Mouse (Mus musculus): Measurements from ENCODE around the gene Gna13. TPM values are rescaled to one million over a fixed set of nuclear protein-coding genes. Genes with fewer than 3 reads are reported as not detected.

Gna13 gene
- polyA plus RNA-seq, 1 experiment, result not detected

GRCm38 (mm10) chr11:109406431-109406830, 43.8 kb downstream of the Gna13 start:
- TF ChIP-seq CTCF (IDR thresholded peaks at IDR 0.05; ENCODE audit: insufficient read depth, low read depth, low read length) (no peak), POLR2A (IDR thresholded peaks at IDR 0.05; ENCODE audit: insufficient read depth, low read depth, low read length) (no peak)
- WGBS, result 90% methylated on average over 5 of the region's 5 CpGs
- H3K4me3 ChIP-seq (ENCODE audit: insufficient read depth, low read depth, low read length), result no peak overlapping the region
- H3K4me1 ChIP-seq (ENCODE audit: control insufficient read depth, insufficient read depth, low read length), result no peaks in the 10 kb centered on the region
- H3K27ac ChIP-seq (ENCODE audit: insufficient read depth, low read depth, low read length), result no peak overlapping the region

GRCm38 (mm10) chr11:109410197-109410980, 47.8 kb downstream of the Gna13 start:
- Histone ChIP-seq H3K27ac (ENCODE audit: insufficient read depth, low read depth, low read length) (no peak overlapping the region), H3K4me1 (ENCODE audit: control insufficient read depth, insufficient read depth, low read length) (peaks cover 3% of the 10 kb centered on the region; the same call in 1 of the 2 replicates), H3K4me3 (ENCODE audit: insufficient read depth, low read depth, low read length) (no peak overlapping the region)
- no peak for TF ChIP-seq CTCF (IDR thresholded peaks at IDR 0.05; ENCODE audit: insufficient read depth, low read depth, low read length)
- TF ChIP-seq POLR2A (IDR thresholded peaks at IDR 0.05; ENCODE audit: insufficient read depth, low read depth, low read length), result no peak
- 91% methylated on average over 15 of the region's 15 CpGs for WGBS

GRCm38 (mm10) chr11:109413617-109414016, 51.0 kb downstream of the Gna13 start, which contains the start of gene 9930022D16Rik:
Gene 9930022D16Rik (plus strand): TSS chr11:109413917.
- TF ChIP-seq POLR2A (IDR thresholded peaks at IDR 0.05; ENCODE audit: insufficient read depth, low read depth, low read length), result no peak
- TF ChIP-seq CTCF (IDR thresholded peaks at IDR 0.05; ENCODE audit: insufficient read depth, low read depth, low read length), result no peak
- 71% methylated on average over 6 of the region's 6 CpGs for WGBS
- Histone ChIP-seq H3K4me1 (ENCODE audit: control insufficient read depth, insufficient read depth, low read length) (peaks cover 3% of the 10 kb centered on the region; the same call in 1 of the 2 replicates), H3K27ac (ENCODE audit: insufficient read depth, low read depth, low read length) (no peak within 1 kb of the TSS), H3K4me3 (ENCODE audit: insufficient read depth, low read depth, low read length) (no peak within 1 kb of the TSS)

DNA sequence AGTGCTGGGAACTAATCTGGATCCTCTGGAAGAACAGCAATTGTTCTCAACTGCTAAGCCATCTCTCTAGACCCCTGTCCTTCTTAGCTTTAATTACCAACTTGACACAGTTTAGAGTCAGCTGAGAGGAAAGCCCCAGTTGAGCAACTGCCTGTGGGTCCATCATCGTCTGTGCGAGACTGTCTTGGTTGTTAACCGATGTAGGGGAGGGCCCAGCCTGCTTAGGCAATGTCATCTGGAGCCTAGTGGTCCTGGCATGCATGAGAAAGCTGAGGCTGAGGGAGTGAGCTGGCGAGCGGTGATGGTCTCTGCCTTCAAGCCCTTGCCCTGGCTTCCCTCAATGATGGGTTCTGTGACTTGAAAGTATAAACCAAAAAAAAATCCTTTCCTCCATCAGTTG, 52.2 kb downstream of the Gna13 start:
- TF ChIP-seq POLR2A (IDR thresholded peaks at IDR 0.05; ENCODE audit: insufficient read depth, low read depth, low read length) (no peak), CTCF (IDR thresholded peaks at IDR 0.05; ENCODE audit: insufficient read depth, low read depth, low read length) (no peak)
- WGBS, result 90% methylated on average over 5 of the region's 5 CpGs
- Histone ChIP-seq H3K4me1 (ENCODE audit: control insufficient read depth, insufficient read depth, low read length) (peaks cover 5% of the 10 kb centered on the region), H3K4me3 (ENCODE audit: insufficient read depth, low read depth, low read length) (no peak overlapping the region), H3K27ac (ENCODE audit: insufficient read depth, low read depth, low read length) (no peak overlapping the region)

- 83% methylated on average over 8 of the region's 8 CpGs for WGBS
- TF ChIP-seq CTCF (IDR thresholded peaks at IDR 0.05; ENCODE audit: insufficient read depth, low read depth, low read length) (no peak), POLR2A (IDR thresholded peaks at IDR 0.05; ENCODE audit: insufficient read depth, low read depth, low read length) (no peak)
- Histone ChIP-seq H3K27ac (ENCODE audit: insufficient read depth, low read depth, low read length) (no peak overlapping the region), H3K4me3 (ENCODE audit: insufficient read depth, low read depth, low read length) (no peak overlapping the region), H3K4me1 (ENCODE audit: control insufficient read depth, insufficient read depth, low read length) (peaks cover 11% of the 10 kb centered on the region)
These were observed 54.2 kb downstream of the Gna13 start for GRCm38 (mm10) chr11:109416709-109417420.

GRCm38 (mm10) chr11:109417472-109418040, 54.9 kb downstream of the Gna13 start:
- no peak overlapping the region for H3K4me3 ChIP-seq (ENCODE audit: insufficient read depth, low read depth, low read length)
- WGBS, result 89% methylated on average over 9 of the region's 9 CpGs
- no peak overlapping the region for H3K27ac ChIP-seq (ENCODE audit: insufficient read depth, low read depth, low read length)
- TF ChIP-seq CTCF (IDR thresholded peaks at IDR 0.05; ENCODE audit: insufficient read depth, low read depth, low read length) (no peak), POLR2A (IDR thresholded peaks at IDR 0.05; ENCODE audit: insufficient read depth, low read depth, low read length) (no peak)
- peaks cover 11% of the 10 kb centered on the region for H3K4me1 ChIP-seq (ENCODE audit: control insufficient read depth, insufficient read depth, low read length)

DNA sequence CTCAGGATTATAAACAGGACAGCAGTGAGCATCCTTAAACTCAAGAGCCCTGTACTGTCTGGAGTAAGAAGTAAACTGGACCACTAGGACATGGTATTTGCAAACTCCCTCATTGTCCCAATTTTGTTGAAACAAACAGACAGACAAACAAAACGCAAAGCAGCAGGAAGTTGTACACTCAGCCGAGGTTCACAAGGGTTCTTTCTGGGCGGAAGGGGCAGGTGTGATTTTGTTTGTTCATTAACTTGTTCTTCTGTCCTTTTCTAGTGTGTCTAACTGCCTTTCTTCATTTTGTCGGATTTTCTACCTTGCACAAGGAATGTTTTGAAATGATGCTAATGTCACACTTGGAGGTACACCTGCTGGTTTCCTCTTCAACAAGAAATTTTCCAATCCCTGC, 56.8 kb downstream of the Gna13 start:
- WGBS, result 60% methylated on average over 4 of the region's 4 CpGs
- H3K27ac ChIP-seq (ENCODE audit: insufficient read depth, low read depth, low read length), result no peak overlapping the region
- no peak overlapping the region for H3K4me3 ChIP-seq (ENCODE audit: insufficient read depth, low read depth, low read length)

GRCm38 (mm10) chr11:109419961-109420566, 57.4 kb downstream of the Gna13 start:
- no peak overlapping the region; the same call in 1 of the 2 replicates for H3K4me3 ChIP-seq (ENCODE audit: insufficient read depth, low read depth, low read length)
- 40% methylated on average over 16 of the region's 16 CpGs for WGBS
- H3K27ac ChIP-seq (ENCODE audit: insufficient read depth, low read depth, low read length), result no peak overlapping the region
- H3K4me1 ChIP-seq (ENCODE audit: control insufficient read depth, insufficient read depth, low read length), result peaks cover 7% of the 10 kb centered on the region
- TF ChIP-seq POLR2A (IDR thresholded peaks at IDR 0.05; ENCODE audit: insufficient read depth, low read depth, low read length) (no peak), CTCF (IDR thresholded peaks at IDR 0.05; ENCODE audit: insufficient read depth, low read depth, low read length) (no peak)

More for the DNA sequence above, 56.8 kb downstream of the Gna13 start:
- no peak for TF ChIP-seq CTCF (IDR thresholded peaks at IDR 0.05; ENCODE audit: insufficient read depth, low read depth, low read length)
- TF ChIP-seq POLR2A (IDR thresholded peaks at IDR 0.05; ENCODE audit: insufficient read depth, low read depth, low read length), result no peak
- H3K4me1 ChIP-seq (ENCODE audit: control insufficient read depth, insufficient read depth, low read length), result peaks cover 7% of the 10 kb centered on the region
